Mouse (Mus musculus) gastrocnemius, postnatal 14 days (tissue): ENCODE data around the gene St3gal3. TPM values are rescaled to one million over a fixed set of nuclear protein-coding genes. Genes with fewer than 3 reads are reported as not detected.
A peak's percentile ranks its signal among the peaks of the same experiment; 100 is the strongest.

Experiments
- DNase-seq: peaks from one replicate; pipeline ENCODE4 v3.0.0; 2021; ENCODE audit warnings: mixed read lengths
- intact Hi-C: fragments of 180-260 bp; cut with DNase I; formaldehyde crosslinking; loops from one replicate; pipeline ENCODE4 v1.15.1; 2025; ENCODE audit warnings: low total_unique reads
- total RNA-seq, 2 experiments: library from RNA; stranded (reverse); gene quantifications; 2 replicates each; pipeline ENCODE4 v1.2.3; 2021

The St3gal3 gene
- total RNA-seq, 2 experiments from 2014 or later, result 50.0 to 56.1 TPM

- DNase-seq, result no peak
- intact Hi-C loops, result no loop called here
Measured at GRCm38 (mm10) chr4:117977371-117977770, 157.3 kb downstream of the St3gal3 start.

DNA sequence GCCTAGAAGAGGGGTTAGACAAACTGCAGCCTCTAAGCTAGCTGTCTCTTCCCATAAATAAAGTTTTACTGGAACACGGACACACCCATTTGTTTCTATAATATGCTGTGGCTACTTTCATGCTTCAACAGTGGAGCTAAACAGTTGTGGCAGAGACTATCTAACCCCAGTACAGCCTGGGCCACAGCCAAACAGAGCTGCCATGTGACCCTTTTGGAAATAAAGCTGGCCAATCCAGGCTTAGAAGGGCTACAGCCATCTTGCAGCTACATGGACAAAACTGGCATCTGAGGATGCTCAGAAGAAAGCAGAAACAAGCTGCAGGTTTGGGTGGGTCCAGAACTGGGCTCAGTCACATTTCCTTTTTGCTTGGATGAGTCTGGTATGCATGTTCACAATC, 158.9 kb downstream of the St3gal3 start:
- intact Hi-C loops, result no loop called here
- no peak for DNase-seq

GRCm38 (mm10) chr4:117974719-117975118, 160.0 kb downstream of the St3gal3 start:
- intact Hi-C loops, result no loop called here

GRCm38 (mm10) chr4:117972999-117973398, 161.7 kb downstream of the St3gal3 start:
- intact Hi-C loops, result no loop called here
- no peak for DNase-seq

More at GRCm38 (mm10) chr4:117974719-117975118, 160.0 kb downstream of the St3gal3 start:
- no peak for DNase-seq

GRCm38 (mm10) chr4:117964346-117965025, 170.2 kb downstream of the St3gal3 start:
- no peak for DNase-seq
- intact Hi-C loops, result no loop called here

- intact Hi-C loops, result no loop called here
- DNase-seq, result no peak
Measured at GRCm38 (mm10) chr4:117957492-117957891, 177.2 kb downstream of the St3gal3 start.

- no peak for DNase-seq
- intact Hi-C loops, result no loop called here
Measured at GRCm38 (mm10) chr4:117947493-117947892, 187.2 kb downstream of the St3gal3 start.

DNA sequence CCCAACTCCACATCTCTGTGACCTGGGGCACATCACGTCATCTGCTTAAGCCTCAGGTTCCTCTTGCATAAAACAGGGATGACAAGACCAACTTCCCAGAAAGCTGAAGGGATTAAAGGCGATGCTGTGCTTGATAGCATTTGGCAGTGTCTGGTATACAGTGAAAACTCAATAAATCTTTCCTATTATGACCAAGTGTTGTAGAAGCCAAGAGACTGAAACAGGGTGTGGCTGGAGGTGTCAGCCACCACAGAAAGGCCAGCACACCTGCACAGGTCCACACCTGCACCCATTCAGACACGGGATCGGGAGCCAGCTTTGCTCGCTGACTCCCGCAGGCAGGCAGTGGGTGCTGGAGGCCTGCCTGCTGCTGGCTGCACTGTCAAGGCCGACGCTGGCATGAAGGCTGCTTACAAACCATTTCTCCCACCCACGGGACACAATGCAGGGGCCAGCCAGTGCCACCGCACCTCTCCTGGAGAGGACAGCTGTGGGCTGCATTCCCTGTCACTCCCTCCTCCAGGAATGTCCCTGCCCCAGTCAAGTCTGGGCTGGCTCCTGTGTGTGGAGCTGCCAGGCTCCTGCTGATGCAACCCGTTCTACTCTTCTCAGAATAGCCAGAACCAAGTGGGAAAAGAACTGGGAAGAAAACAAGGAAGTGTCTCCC, 187.9 kb downstream of the St3gal3 start:
- peak; percentile 35 for DNase-seq
- intact Hi-C loops, result no loop called here

GRCm38 (mm10) chr4:117943317-117943716, 191.4 kb downstream of the St3gal3 start:
- intact Hi-C loops, result no loop called here
- no peak for DNase-seq

- no peak for DNase-seq
- intact Hi-C loops, result no loop called here
Measured at GRCm38 (mm10) chr4:117936964-117937363, 197.8 kb downstream of the St3gal3 start.

GRCm38 (mm10) chr4:117934081-117934480, 200.6 kb downstream of the St3gal3 start:
- no peak for DNase-seq
- intact Hi-C loops, result no loop called here

GRCm38 (mm10) chr4:117933248-117933647, 201.5 kb downstream of the St3gal3 start:
- intact Hi-C loops, result no loop called here
- DNase-seq, result no peak

DNA sequence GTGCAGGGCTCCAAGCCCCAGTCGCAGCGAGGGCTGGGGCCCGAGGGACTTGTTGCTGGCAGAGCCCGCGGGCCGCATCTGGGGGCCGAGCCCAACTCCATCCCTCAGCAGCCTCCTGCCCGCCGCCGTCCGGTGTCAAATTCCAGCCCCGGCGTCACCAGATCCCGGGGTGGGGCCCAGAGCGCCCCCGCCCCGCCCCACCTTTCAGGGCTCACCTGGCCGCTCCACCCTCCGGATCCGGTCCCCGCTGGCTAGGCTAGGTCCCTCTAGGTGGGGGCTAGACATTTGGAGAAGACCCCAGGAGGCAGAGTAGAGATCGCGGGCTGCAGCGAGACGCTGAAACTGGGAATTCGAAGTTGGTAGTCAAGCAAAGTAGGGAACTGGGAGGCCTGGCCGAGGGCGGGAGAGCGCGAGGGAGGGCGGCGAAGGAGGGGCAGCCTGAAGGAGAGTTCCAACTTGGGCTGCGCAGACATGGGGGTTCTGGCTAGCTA, 205.3 kb downstream of the St3gal3 start, which contains the start of gene Artn:
Gene Artn (minus strand): TSS at position 373 of the 491 bp plus-strand sequence.
- DNase-seq, result peak; percentile 45
- intact Hi-C loops, result loop anchor here (5.0 kb wide), 1 partner anchor 358 kb away; no protein-coding TSS in a partner anchor

DNA sequence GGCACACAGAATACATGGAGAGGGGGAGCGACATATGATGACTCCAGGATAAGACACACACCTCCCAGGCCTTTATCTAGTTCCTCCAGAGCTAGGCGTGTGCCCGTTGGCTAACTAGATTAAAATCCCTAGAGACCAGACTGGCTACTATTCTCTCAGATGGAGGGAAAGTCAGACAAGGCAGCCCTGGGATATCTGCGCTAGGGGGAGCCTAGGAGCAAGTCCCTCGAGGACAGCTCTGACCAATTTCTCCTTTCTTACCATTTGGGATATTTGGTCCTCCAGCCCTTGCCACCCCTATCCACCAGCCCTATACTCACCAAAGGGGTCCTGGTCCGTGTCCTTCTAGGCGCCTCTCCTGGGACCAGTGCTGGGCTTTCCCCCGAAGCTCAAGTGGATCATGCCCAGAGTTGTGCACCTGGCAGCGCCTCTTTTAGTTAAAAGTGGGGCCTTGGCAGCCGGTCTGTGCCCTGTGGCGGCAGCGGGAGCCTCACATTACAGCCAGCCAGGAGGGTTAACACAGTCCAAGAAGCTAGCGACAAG, 205.9 kb downstream of the St3gal3 start:
- intact Hi-C loops, result loop anchor here (5.0 kb wide), 1 partner anchor 359 kb away; no protein-coding TSS in a partner anchor
- peak; percentile 55 for DNase-seq

DNA sequence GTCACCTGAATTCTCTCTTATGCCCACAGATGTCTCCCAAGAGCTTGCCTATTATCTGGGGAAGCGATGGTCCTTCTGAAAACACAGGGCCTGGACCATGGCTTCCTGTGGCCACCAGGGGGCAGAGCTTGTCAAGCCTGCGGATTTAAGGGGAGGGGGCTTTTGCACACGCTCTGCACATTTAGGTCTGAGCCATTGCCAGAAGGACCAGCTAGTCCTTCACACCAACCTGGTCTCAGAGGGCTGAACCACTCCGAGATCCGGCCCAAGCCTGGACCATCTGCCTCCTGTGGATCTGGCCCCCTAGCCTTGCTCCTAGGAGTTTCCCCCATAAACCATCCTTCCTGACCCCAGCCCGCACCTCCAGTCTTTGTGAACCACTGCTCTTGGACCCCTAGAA, 206.5 kb downstream of the St3gal3 start:
- no peak for DNase-seq
- intact Hi-C loops, result loop anchor here (5.0 kb wide), 1 partner anchor 359 kb away; no protein-coding TSS in a partner anchor

DNA sequence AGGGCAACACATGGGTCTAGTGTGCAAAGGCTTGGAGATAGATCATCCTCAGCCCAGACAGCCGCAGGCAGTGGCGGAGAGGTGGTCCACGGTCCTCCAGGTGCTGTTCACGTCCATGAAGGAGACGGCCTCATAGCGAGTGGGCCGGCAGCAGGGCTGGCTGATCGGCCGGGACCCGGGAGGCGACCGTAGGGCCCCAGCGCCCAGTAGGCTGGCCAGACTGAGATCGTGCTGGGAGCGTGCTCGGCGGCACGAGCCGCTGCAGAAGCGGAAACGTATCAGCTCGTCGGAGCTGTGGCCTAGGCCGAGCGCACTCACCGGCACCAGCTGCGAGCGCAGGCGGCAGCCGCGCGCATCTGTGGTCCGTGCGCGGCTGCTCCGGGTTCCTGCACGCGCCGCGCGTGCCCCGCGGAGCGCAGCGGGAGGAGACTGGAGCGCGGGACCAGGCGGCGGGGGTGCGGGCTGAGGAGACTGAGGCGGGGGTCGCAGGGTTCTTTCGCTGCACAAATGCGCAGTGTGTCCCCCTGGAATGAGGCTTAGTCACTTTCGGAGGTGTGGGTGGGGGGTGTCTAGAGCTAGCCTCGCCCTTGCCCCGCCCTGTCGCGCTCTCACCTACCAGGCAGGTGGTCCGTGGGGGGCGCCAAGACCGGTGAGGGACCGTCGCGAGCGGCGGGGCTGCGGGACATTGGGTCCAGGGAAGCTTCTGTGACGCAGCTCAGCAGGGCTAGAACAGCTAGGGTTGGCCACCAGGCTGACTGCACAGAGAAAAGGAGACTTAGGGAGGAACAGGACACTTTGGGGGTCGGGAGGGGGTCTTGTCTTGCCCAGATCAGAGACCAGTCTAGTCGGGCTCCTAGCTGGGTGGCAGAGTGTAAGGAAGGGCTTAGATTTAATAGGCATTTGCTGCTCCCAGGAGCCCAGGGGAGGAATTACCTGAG, 207.9 kb downstream of the St3gal3 start:
- peak; percentile 42 for DNase-seq
- intact Hi-C loops, result loop anchor here (2.0 to 5.0 kb wide), 2 partner anchors 154 to 360 kb away; no protein-coding TSS in a partner anchor

DNA sequence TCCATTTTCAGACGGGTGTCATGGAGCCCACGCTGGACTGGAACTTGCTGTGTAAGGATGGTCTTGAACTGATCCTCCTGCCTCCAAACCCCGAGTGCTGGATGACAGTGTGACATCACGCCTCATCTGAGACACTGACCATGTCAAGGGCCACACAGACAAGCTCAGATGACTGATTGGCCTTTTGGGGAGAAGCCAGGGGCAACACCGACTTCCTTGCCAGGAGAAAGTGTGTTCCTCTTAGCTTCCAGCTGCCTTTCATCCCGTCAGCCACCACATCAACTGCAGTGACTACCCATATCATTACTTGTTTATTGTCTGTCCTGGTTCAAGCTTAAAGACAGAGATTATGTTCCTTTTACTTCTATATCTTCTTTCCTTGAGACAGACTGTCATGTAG, 209.8 kb downstream of the St3gal3 start:
- intact Hi-C loops, result loop anchor here (5.0 kb wide), 1 partner anchor 362 kb away; no protein-coding TSS in a partner anchor
- DNase-seq, result no peak

DNA sequence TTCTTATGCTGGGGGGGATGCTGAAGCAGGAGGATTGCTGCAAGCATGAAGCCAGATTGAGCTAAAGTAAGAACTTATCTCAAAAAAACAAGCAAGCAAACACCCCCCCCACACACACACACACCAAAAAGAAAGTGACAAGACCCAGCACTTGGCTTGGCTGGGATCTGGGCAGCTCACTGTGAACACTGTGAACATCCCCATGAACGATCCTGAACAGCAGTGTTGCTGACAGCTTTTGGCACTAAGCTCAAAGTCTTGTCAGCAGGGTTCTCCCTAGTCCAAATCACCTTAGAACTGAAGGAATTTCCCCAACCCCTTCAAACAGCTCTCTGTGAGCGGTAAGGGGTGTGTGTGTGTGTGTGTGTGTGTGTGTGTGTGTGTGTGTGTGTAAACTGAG, 211.3 kb downstream of the St3gal3 start:
- intact Hi-C loops, result no loop called here
- no peak for DNase-seq

GRCm38 (mm10) chr4:117921358-117921757, 213.4 kb downstream of the St3gal3 start:
- intact Hi-C loops, result no loop called here
- DNase-seq, result no peak
